Mouse (Mus musculus) ES-E14 (cell line): Measurements from ENCODE around the gene Gm20671.

ENCODE experiments used
- CHD2 ChIP-seq: IDR thresholded peaks from 2 replicates; pipeline ENCODE4 v1.6.1; 2014; ENCODE audit warnings: mild to moderate bottlenecking, low read depth, low read length, inconsistent platforms
- HCFC1 ChIP-seq: IDR thresholded peaks from 2 replicates; pipeline ENCODE4 v1.6.1; 2012; ENCODE audit warnings: low read length, inconsistent platforms, borderline replicate concordance; ENCODE audit not compliant: insufficient read depth
- ZNF384 ChIP-seq: IDR thresholded peaks from 2 replicates; pipeline ENCODE4 v1.6.1; 2012; ENCODE audit warnings: low read depth, low read length, inconsistent platforms

- no peak for TF ChIP-seq HCFC1
- TF ChIP-seq CHD2, result no peak
- no peak for TF ChIP-seq ZNF384
Measured at GRCm38 (mm10) chr5:32778168-32778567, 48.7 kb downstream of the Gm20671 start.
